Mouse (Mus musculus) urinary bladder, adult 2 months (tissue): ENCODE results near the gene Ncaph2. TPM values are rescaled to one million over a fixed set of nuclear protein-coding genes. Genes with fewer than 3 reads are reported as not detected.

Source experiments
- DNase-seq: peaks from one replicate; pipeline ENCODE4 v3.0.0; 2022; ENCODE audit warnings: low spot score
- polyA plus RNA-seq: library from polyadenylated mRNA; depleted of rRNA; stranded (reverse); fragments of >200 nt; gene quantifications from 2 replicates; pipeline ENCODE4 v1.2.3, GENCODE M21; 2012; rRNA removed

Gene Ncaph2
- polyA plus RNA-seq, 1 experiment: 112 TPM

DNA sequence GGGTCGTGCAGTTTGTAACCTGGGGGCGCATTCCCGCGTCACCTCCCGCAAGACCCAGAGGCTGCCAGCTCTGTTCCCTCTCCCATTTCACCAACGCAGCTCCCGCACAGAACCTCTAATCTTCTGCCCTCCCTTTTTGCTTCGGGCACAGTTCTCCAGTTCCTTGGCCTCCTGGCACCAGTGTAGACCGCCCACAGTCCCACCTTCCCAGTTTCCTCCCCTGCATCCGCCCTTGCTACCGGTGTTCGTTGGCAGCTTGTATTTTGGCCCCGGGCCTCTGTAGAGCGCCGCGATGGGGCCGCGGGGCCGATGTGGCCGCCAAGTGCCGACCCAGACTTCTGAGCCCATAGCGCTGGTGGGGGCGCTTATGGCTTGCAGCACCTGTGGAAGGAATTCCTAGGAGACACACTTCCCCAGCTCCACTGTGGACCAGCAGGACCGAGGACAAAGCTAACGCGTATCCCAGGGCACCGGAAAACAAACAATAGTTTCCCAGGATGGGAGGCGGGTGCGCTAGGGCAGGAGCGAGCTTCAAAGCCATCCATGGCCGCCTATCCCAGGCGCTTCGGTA lies 23.4 kb downstream of the Ncaph2 start, which contains the start of gene Odf3b:
Gene Odf3b, minus strand, starts transcription at position 452 of the 571 bp plus-strand sequence.
- DNase-seq: no peak

DNA sequence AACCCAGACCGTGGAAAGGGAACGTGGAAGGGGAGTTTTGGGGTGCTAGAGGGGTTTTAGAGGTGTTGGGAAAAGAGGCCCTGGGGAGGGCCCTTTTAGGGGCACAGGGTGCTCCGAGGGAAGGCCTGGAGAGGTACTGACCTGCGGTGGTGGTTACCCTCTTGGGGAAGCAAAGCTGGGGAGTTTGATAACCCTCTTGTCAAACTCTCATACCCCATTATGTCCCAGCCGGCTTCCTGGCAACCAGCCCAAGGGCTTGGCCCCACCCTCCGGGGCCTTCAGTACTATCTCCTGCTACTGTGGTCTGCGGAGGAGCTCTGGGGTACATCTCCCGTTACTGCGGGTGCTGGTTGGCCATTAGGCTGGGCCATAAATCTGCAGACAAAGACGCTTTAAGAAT lies 23.9 kb downstream of the Ncaph2 start:
- no peak for DNase-seq

DNA sequence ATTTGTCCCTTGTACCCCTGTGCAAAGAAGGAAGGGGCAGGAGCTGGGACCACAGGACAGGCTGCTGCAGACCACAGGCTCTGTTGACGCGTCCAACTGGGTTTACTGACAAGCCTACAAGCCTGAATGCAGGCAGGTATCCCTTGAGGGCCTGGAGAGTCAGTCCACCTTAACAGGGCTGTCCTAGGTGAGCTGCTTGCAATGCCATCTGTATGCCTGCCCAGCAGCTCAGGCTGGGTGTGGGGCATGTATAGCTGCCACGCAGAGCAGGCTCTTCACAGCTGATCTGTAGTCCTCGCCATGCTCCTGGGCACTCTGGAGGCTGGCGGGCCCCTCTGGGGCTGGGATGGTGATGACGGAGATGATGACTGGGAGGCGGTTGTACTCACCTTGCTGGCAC lies 29.1 kb downstream of the Ncaph2 start, which contains the start of gene Klhdc7b:
Gene Klhdc7b, plus strand, starts transcription at position 301 of the 400 bp plus-strand sequence.
- DNase-seq: no peak

DNA sequence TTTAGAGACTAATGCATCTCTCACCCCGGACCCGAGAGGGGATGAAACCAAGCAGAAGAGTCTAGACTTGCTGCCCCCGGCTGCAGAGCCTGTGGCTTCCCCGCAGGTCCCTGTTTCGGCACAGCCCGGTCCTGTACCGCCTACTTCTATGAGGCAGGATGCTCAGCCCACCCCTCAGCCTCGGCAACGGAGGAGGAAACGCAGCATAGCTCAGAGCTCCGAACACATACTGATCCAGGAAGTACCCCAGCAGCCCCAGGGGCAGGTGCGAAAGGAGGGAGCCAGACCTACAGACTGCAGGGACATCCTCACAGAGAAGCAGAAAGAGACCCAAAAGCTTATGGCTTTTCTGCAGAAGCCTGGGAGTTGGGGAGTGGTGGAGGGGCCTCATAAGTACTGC lies 31.6 kb downstream of the Ncaph2 start:
- DNase-seq: no peak

DNA sequence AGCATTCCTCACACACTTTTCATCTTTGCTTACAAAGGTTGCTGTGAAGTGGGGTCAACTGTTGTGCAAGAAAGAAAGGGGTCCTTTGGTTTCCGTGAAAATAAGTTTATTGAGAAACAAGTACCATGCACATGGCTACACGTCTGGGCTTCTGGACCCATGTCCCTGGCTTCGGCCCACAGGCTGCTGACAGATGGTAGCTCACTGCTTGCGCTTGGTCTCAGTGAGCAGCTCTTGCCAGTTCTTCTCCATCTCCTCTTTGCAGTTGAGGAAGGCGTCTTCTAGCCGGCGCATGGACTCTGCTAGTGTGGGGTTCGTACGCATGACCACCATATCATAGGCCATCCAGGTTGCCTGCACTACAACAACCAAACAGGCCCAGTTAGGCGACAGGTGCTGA lies 34.6 kb downstream of the Ncaph2 start:
- no peak for DNase-seq

DNA sequence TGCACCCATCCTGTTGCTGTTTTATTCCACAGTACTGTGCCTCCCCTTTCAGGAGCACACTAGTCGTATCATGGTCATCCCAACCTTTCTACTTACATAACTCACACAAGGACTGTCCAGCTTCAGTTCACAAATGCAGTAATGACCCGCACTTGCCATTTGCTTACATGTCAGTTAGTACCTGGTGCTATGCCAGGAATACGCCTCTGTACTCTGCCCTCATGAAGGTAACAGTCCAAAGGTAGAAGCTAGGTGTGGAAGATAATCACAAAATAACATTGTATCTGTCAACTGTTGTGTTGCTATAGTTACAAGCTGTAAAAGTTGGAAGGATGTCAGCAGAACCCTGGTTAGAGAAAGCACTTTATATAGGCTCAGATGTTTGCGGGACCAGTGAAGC lies 41.4 kb downstream of the Ncaph2 start:
- DNase-seq: no peak

DNA sequence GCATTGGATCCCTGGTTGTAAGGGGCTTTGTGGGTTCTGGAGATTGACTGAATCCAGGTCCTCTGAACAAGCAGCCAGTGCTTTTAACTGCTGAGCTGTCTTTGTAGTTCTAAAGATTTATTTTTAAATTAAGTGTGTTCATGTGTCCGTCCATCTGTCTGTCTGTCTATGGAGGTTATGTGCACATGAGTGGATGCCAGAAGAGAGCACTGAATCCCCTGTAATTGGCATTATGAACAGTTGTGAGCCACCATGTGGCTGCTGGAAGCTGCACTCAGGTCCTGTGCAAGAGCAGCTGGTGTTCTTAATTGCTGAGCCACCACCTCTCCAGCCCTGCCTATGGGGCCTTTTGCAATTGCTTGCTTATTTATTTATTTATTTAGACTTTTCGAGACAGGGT lies 42.6 kb downstream of the Ncaph2 start:
- no peak for DNase-seq

DNA sequence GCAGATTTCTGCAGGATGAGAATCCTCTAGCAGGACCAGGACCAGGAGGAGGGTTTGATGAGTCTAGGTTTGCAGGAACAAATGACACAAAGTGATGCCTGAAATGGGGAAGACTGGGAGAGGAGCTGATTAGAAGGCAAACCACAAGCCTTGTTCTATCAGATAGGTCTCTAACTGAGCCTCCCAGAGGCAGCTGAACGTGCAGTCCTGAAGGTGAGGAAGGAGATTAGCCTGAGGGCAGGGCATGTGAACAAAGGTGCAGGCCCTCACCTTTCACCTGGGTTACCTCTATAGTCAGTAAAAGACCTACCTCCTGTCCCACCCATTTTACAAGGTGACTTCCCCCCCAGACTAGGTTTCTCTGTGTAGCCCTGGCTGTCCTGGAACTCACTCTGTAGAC lies 44.2 kb downstream of the Ncaph2 start:
- DNase-seq: no peak

DNA sequence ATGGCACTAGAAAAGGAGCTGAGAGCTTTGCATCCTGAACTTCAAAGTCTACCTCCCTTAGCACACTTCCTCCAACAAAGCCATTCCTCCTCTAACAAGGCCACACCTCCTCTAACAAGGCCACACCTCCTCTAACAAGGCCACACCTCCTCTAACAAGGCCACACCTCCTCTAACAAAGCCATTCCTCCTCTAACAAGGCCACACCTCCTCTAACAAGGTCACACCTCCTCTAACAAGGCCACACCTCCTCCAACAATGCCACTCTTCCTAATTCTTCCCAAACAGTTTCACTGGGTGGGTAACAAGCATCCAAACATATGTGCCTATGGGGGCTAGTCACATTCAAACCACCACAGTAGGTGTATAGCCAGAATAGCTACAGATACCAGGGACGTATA lies 47.0 kb downstream of the Ncaph2 start:
- no peak for DNase-seq

DNA sequence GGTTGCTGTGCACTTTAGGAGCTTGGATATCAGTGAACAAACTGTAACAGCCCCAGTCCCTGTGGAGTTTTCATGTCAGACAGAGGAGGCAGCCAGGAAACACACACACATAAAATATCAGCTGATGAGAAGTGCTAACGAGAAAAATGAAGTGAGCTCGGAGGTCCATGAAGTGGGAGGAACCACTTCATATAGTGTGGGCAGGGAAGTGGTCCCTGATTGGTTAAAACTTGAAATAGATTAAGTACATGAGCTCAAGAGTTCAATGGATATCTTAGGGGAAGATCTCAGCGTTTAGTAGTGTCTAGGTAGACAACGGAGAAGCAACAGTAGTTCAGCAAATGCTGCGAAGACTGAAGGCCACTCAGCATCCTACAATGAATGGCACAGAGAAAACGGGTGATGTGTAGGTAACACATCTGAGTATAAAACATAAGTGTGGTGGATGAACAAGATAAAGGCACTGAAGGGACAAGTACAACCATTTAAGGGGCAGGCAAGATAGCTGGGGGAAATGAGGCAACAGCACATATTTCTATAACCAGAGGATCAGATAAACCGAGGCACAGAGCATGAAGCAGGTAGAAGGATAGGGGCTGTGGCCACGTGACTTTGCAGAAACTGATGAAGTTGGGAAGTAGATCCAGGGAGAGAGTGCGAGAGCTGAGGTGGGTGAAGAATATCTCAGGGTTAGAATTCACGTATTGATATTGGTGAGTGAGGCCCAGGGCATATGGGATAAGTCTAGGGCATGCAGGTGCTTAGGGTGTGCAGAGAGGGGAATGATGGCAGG lies 49.5 kb downstream of the Ncaph2 start:
- no peak for DNase-seq

DNA sequence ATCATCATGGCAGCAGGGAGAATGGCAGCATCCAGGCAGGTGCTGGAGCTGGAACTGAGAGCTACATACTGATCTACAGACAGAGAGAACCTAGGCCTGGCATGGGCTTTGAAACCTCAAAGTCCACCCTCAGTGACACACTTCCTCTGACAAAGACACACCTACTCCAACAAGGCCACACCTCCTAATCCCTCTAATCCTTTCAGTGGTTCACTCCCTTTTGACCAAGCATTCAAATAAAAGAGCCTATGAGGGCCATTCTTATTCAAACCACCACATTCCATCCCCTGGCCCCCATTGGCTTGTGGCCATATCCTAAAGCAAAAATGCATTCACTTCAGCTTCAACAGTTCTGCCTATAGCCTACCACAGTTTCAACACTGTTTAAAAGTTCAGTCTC lies 51.2 kb downstream of the Ncaph2 start:
- no peak for DNase-seq

DNA sequence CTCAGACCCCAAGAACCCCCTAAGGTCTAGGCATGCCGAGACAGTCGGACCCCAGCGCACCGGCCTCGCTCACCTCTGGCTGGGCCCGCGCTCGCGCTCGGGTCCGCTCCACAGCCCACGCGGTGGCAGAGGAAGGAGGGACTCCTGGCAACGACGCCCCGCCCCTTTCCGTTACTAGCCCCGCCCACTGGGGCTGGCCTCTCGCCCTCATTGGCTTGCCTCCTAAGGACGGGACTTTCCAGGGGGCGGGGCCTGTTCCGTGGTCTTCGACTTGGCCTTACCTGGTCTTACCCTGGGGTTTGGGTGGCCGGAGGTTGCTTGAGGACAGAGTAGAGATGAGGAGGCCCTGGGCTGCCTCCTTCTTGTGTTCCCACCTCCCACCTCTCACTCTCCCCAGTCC lies 54.6 kb downstream of the Ncaph2 start, which contains the start of gene Syce3:
Gene Syce3, minus strand, starts transcription at position 386 of the 400 bp plus-strand sequence.
- no peak for DNase-seq

DNA sequence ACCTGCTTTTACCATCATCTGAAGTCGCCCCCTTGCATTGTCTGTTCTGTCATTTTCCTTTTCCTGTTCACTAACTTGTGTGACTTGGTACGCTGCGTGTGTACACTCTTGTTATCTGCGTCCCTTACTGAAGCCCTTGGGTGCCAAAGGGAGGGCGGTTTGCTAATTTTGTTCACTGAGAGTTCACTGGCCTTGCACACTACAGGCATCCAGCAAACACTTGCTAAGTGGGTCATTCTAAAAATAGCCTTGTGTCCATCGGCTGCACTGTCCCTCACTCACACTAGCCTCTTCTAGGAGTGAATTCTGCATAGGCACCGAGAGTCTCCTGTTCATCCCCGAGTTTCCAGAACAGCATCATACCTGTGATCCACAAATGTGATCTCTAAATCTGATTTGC lies 59.8 kb downstream of the Ncaph2 start:
- no peak for DNase-seq

DNA sequence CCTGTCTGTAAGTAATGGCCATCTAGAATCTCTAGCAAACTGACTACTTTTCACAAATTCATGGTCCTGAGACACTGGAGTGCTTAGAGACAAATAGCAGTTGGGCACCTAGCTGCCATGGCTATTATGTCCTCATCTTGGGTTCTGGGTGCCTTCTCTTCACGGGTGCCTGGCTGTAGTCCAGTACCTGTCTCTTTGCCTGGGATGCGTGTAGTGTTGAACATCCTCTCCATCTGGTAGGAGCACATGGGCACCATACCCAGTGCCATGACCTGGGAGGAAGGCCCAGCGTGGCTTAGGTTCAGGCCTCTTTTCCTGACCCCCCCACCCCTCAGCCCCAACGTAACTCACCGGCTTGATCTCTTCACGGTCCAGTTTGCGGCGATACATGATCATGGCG lies 66.4 kb downstream of the Ncaph2 start:
- DNase-seq: no peak

Other genes with a start within 250 kb of the Ncaph2 start
- gene Tubgcp6, start 232.6 kb upstream of the Ncaph2 start, polyA plus RNA-seq: 15.3 and 15.4 TPM in 2 replicates
- gene Hdac10, start 227.0 kb upstream of the Ncaph2 start, polyA plus RNA-seq: 27.2 and 36.4 TPM in 2 replicates
- gene Mapk12, start 215.0 kb upstream of the Ncaph2 start, polyA plus RNA-seq: 44.5 and 49.8 TPM in 2 replicates
- gene Mapk11, start 206.1 kb upstream of the Ncaph2 start, polyA plus RNA-seq: 6.6 and 7.5 TPM in 2 replicates
- gene Plxnb2, start 174.9 kb upstream of the Ncaph2 start, polyA plus RNA-seq: 171 and 187 TPM in 2 replicates
- gene Dennd6b, start 159.2 kb upstream of the Ncaph2 start, polyA plus RNA-seq: 16.0 and 23.8 TPM in 2 replicates
- gene Ppp6r2, start 144.2 kb upstream of the Ncaph2 start, polyA plus RNA-seq: 29.1 and 41.4 TPM in 2 replicates
- 85.7 and 112 TPM in 2 replicates for gene Sbf1, start 40.4 kb upstream of the Ncaph2 start, polyA plus RNA-seq
- gene Adm2, start 33.0 kb upstream of the Ncaph2 start, polyA plus RNA-seq: not detected in 2 replicates
- gene Miox, start 21.3 kb upstream of the Ncaph2 start, polyA plus RNA-seq: not detected in 2 replicates
- gene Lmf2, start 60 bp upstream of the Ncaph2 start, polyA plus RNA-seq: 15.8 and 26.7 TPM in 2 replicates
- gene Sco2, start 18.1 kb downstream of the Ncaph2 start, polyA plus RNA-seq: 18.8 and 23.2 TPM in 2 replicates
- 1.7 and 1.8 TPM in 2 replicates for gene Tymp, start 21.3 kb downstream of the Ncaph2 start, polyA plus RNA-seq
- 2.7 and 3.0 TPM in 2 replicates for gene Odf3b, start 23.6 kb downstream of the Ncaph2 start, polyA plus RNA-seq
- gene Klhdc7b, start 29.2 kb downstream of the Ncaph2 start, polyA plus RNA-seq: not detected in 2 replicates
- not detected in 2 replicates for gene Syce3, start 54.8 kb downstream of the Ncaph2 start, polyA plus RNA-seq
- gene Cpt1b, start 70.1 kb downstream of the Ncaph2 start, polyA plus RNA-seq: 2.3 and 2.7 TPM in 2 replicates
- 2.0 and 3.7 TPM in 2 replicates for gene C730034F03Rik, start 73.9 kb downstream of the Ncaph2 start, polyA plus RNA-seq
- gene Gm44502, start 74.0 kb downstream of the Ncaph2 start, polyA plus RNA-seq: 0.06 TPM in 2 replicates
- gene Chkb, start 74.2 kb downstream of the Ncaph2 start, polyA plus RNA-seq: 73.2 and 85.8 TPM in 2 replicates
- gene Mapk8ip2, start 98.2 kb downstream of the Ncaph2 start, polyA plus RNA-seq: 0.25 and 0.32 TPM in 2 replicates
- 35.4 TPM in 2 replicates for gene Arsa, start 121.7 kb downstream of the Ncaph2 start, polyA plus RNA-seq
- gene Shank3, start 143.9 kb downstream of the Ncaph2 start, polyA plus RNA-seq: 7.1 and 8.8 TPM in 2 replicates
- 0.63 and 0.71 TPM in 2 replicates for gene Acr, start 212.6 kb downstream of the Ncaph2 start, polyA plus RNA-seq
- gene Rabl2, start 236.2 kb downstream of the Ncaph2 start, polyA plus RNA-seq: 22.2 and 26.8 TPM in 2 replicates